11 mouse cellular contexts compared by ENCODE assay signal in the genomic region with DNA sequence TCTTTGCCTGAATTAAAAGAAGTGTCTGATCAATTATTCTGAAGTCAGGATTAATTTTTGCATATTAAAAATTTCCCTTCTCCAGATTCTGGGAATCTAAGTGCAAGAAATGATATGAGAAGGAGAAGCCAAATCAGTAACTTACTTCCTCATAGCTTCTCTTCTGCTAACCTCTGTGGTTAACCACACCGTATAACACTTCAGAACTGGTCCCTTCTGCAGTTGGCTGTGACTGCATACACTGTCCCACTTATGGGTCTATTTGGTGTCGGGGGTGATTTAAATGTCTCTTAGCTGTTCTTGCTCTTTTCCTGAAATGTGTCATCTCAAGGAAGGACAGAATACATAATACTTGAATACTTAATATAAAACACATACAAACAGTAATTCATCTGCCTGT.
"Had no signal": no experiment of that assay in that cellular context is flagged by ENCODE, and none has a peak within 500 bp of the region (broad histone marks: within the 10 kb centered on the region; RNA-seq: fewer than 3 reads in every experiment).

No protein-coding gene starts in this region.

- H3K27me3 ChIP-seq: limb, embryonic 13.5 days; megakaryocyte, embryonic 14.5 days; midbrain, embryonic 15.5 days had no signal

- ATAC-seq: midbrain, embryonic 15.5 days had no signal

- H3K4me3 ChIP-seq: limb, embryonic 13.5 days; megakaryocyte, embryonic 14.5 days; midbrain, embryonic 15.5 days had no signal

- H3K36me3 ChIP-seq: limb, embryonic 13.5 days; midbrain, embryonic 15.5 days had no signal

- DNase-seq: kidney, adult 11 months; kidney, postnatal 10 days; left cerebral cortex, postnatal 4 days; lung, adult 18-20 months; right cerebral cortex, postnatal 14 days; thymus, postnatal 36 days had no signal

- H3K9ac ChIP-seq: limb, embryonic 13.5 days; liver, embryonic 14.5 days; midbrain, embryonic 15.5 days had no signal

- H3K4me2 ChIP-seq: limb, embryonic 13.5 days; midbrain, embryonic 11.5 days; midbrain, embryonic 15.5 days had no signal

- H3K4me1 ChIP-seq: limb, embryonic 13.5 days; megakaryocyte, embryonic 14.5 days; midbrain, embryonic 15.5 days had no signal

- H3K27ac ChIP-seq: limb, embryonic 13.5 days; liver, embryonic 14.5 days; midbrain, embryonic 15.5 days had no signal

- H3K9me3 ChIP-seq: limb, embryonic 13.5 days; megakaryocyte, embryonic 14.5 days; midbrain, embryonic 15.5 days had no signal
